Mouse (Mus musculus): Measurements from ENCODE around the gene Wdr62. TPM values are rescaled to one million over a fixed set of nuclear protein-coding genes. Genes with fewer than 3 reads are reported as not detected.
A peak's percentile ranks its signal among the peaks of the same experiment; 100 is the strongest.

Wdr62 gene
- polyA plus RNA-seq, 1 experiment, result 12.8 TPM

DNA sequence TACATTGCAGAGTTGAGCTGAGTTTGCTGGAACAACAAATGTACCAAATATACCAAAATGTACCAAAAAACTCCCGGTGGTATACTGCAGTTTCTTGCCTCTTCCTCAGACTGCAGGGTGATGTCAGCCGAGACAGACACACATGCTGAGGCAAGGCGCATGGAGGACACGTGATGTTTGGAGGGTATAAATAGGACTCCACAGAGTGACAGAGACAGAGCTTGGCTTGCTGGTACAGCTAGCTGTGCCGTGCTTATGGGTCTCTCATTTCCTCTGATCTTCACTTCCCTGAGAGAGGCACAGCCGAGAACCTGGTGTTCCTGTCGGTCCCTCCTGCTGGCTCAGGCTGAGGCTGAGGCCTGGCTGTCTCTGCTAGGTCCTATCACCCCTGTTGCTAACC is 2.5 kb upstream of the Wdr62 start:
- TF ChIP-seq CTCF (IDR thresholded peaks at IDR 0.05; ENCODE audit: control insufficient read depth, insufficient read depth, insufficient read length), result no peak
- no peak for TF ChIP-seq MAX (IDR thresholded peaks at IDR 0.05)
- TF ChIP-seq FOSL1 (IDR thresholded peaks at IDR 0.05; ENCODE audit: insufficient read depth, low read length, poor library complexity, severe bottlenecking), result no peak
- no peak for TF ChIP-seq CEBPB (IDR thresholded peaks at IDR 0.05; ENCODE audit: low read depth)
- TF ChIP-seq MYOG (IDR thresholded peaks at IDR 0.05; ENCODE audit: control insufficient read depth, extremely low read depth, insufficient read length), result no peak
- no peak for TF ChIP-seq USF1 (IDR thresholded peaks at IDR 0.05; ENCODE audit: low read depth)
- TF ChIP-seq MYOD1 (IDR thresholded peaks at IDR 0.05; ENCODE audit: control insufficient read depth, insufficient read length, low read depth), result no peak
- Histone ChIP-seq H3ac (ENCODE audit: control insufficient read depth, insufficient read length, low read depth) (no peak overlapping the region), H3K4me3 (ENCODE audit: insufficient read depth, poor library complexity, severe bottlenecking) (no peak overlapping the region), H3K79me2 (ENCODE audit: control insufficient read depth, insufficient read depth) (peaks cover 9% of the 10 kb centered on the region), H3K79me3 (ENCODE audit: low read depth) (no peaks in the 10 kb centered on the region), H3K36me3 (ENCODE audit: control insufficient read depth, insufficient read depth) (no peaks in the 10 kb centered on the region), H3K27me3 (ENCODE audit: control insufficient read depth, insufficient read depth, insufficient read length) (peaks cover 4% of the 10 kb centered on the region)

- Histone ChIP-seq H3K27me3 (ENCODE audit: control insufficient read depth, insufficient read depth, insufficient read length) (no peaks in the 10 kb centered on the region), H3K36me3 (ENCODE audit: control insufficient read depth, insufficient read depth) (no peaks in the 10 kb centered on the region), H3K4me3 (ENCODE audit: insufficient read depth, poor library complexity, severe bottlenecking) (peak overlapping the region; percentile 49), H3K79me2 (ENCODE audit: control insufficient read depth, insufficient read depth) (peaks cover 9% of the 10 kb centered on the region), H3K79me3 (ENCODE audit: low read depth) (no peaks in the 10 kb centered on the region), H3ac (ENCODE audit: control insufficient read depth, insufficient read length, low read depth) (no peak overlapping the region)
- no peak for TF ChIP-seq CTCF (IDR thresholded peaks at IDR 0.05; ENCODE audit: control insufficient read depth, insufficient read depth, insufficient read length)
- no peak for TF ChIP-seq CEBPB (IDR thresholded peaks at IDR 0.05; ENCODE audit: low read depth)
- TF ChIP-seq MYOG (IDR thresholded peaks at IDR 0.05; ENCODE audit: control insufficient read depth, extremely low read depth, insufficient read length), result no peak
- no peak for TF ChIP-seq MYOD1 (IDR thresholded peaks at IDR 0.05; ENCODE audit: control insufficient read depth, insufficient read length, low read depth)
- no peak for TF ChIP-seq USF1 (IDR thresholded peaks at IDR 0.05; ENCODE audit: low read depth)
- no peak for TF ChIP-seq MAX (IDR thresholded peaks at IDR 0.05)
- no peak for TF ChIP-seq FOSL1 (IDR thresholded peaks at IDR 0.05; ENCODE audit: insufficient read depth, low read length, poor library complexity, severe bottlenecking)
These were observed 1.3 kb upstream of the Wdr62 start for GRCm38 (mm10) chr7:30281522-30281921.

DNA sequence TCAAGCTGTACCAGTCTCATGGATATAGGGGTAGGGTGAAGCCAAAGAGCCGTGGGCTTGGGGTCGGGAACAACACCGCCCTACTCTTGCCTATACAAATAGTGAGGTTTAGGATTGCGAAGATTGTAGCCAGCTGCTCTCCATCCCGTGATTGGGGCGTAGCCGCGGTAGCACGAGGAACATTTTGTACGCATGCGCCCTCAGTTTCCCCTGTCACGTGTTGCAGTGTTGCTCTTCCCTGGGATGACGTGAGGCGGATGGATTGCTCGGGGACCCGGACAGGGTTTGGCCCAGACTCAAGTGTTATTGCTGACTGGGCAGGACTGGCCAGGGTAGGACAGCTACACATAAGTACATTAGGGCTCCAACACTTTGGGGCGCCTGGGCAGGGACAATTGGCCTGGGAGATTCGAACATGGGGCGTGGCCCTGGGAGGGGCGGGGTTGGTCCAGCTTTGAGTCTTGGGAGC is 485 bp upstream of the Wdr62 start:
- Histone ChIP-seq H3K79me2 (ENCODE audit: control insufficient read depth, insufficient read depth) (peaks cover 9% of the 10 kb centered on the region), H3ac (ENCODE audit: control insufficient read depth, insufficient read length, low read depth) (peak overlapping the region; percentile 13), H3K79me3 (ENCODE audit: low read depth) (no peaks in the 10 kb centered on the region), H3K4me3 (ENCODE audit: insufficient read depth, poor library complexity, severe bottlenecking) (peak overlapping the region; percentile 49), H3K36me3 (ENCODE audit: control insufficient read depth, insufficient read depth) (no peaks in the 10 kb centered on the region), H3K27me3 (ENCODE audit: control insufficient read depth, insufficient read depth, insufficient read length) (no peaks in the 10 kb centered on the region)
- TF ChIP-seq USF1 (IDR thresholded peaks at IDR 0.05; ENCODE audit: low read depth) (peak; percentile 100), MYOD1 (IDR thresholded peaks at IDR 0.05; ENCODE audit: control insufficient read depth, insufficient read length, low read depth) (no peak), FOSL1 (IDR thresholded peaks at IDR 0.05; ENCODE audit: insufficient read depth, low read length, poor library complexity, severe bottlenecking) (no peak), CTCF (IDR thresholded peaks at IDR 0.05; ENCODE audit: control insufficient read depth, insufficient read depth, insufficient read length) (no peak), MAX (IDR thresholded peaks at IDR 0.05) (peak; percentile 82), MYOG (IDR thresholded peaks at IDR 0.05; ENCODE audit: control insufficient read depth, extremely low read depth, insufficient read length) (no peak), CEBPB (IDR thresholded peaks at IDR 0.05; ENCODE audit: low read depth) (no peak)

GRCm38 (mm10) chr7:30279536-30279935 is 683 bp downstream of the Wdr62 start:
- Histone ChIP-seq H3K27me3 (ENCODE audit: control insufficient read depth, insufficient read depth, insufficient read length) (no peaks in the 10 kb centered on the region), H3K36me3 (ENCODE audit: control insufficient read depth, insufficient read depth) (no peaks in the 10 kb centered on the region), H3K4me3 (ENCODE audit: insufficient read depth, poor library complexity, severe bottlenecking) (peak overlapping the region; percentile 49), H3K79me3 (ENCODE audit: low read depth) (no peaks in the 10 kb centered on the region), H3K79me2 (ENCODE audit: control insufficient read depth, insufficient read depth) (peaks cover 9% of the 10 kb centered on the region), H3ac (ENCODE audit: control insufficient read depth, insufficient read length, low read depth) (peak overlapping the region; percentile 53)
- no peak for TF ChIP-seq MYOG (IDR thresholded peaks at IDR 0.05; ENCODE audit: control insufficient read depth, extremely low read depth, insufficient read length)

GRCm38 (mm10) chr7:30278911-30279310 is 1.3 kb downstream of the Wdr62 start:
- peaks cover 9% of the 10 kb centered on the region for H3K79me2 ChIP-seq (ENCODE audit: control insufficient read depth, insufficient read depth)
- TF ChIP-seq MYOD1 (IDR thresholded peaks at IDR 0.05; ENCODE audit: control insufficient read depth, insufficient read length, low read depth), result no peak
- no peak for TF ChIP-seq FOSL1 (IDR thresholded peaks at IDR 0.05; ENCODE audit: insufficient read depth, low read length, poor library complexity, severe bottlenecking)
- TF ChIP-seq MYOG (IDR thresholded peaks at IDR 0.05; ENCODE audit: control insufficient read depth, extremely low read depth, insufficient read length), result no peak
- TF ChIP-seq MAX (IDR thresholded peaks at IDR 0.05), result no peak
- no peak overlapping the region for H3K4me3 ChIP-seq (ENCODE audit: insufficient read depth, poor library complexity, severe bottlenecking)
- H3K79me3 ChIP-seq (ENCODE audit: low read depth), result no peaks in the 10 kb centered on the region
- H3K36me3 ChIP-seq (ENCODE audit: control insufficient read depth, insufficient read depth), result no peaks in the 10 kb centered on the region
- H3K27me3 ChIP-seq (ENCODE audit: control insufficient read depth, insufficient read depth, insufficient read length), result no peaks in the 10 kb centered on the region
- H3ac ChIP-seq (ENCODE audit: control insufficient read depth, insufficient read length, low read depth), result no peak overlapping the region

GRCm38 (mm10) chr7:30274383-30274782 is 5.8 kb downstream of the Wdr62 start:
- H3K4me3 ChIP-seq (ENCODE audit: insufficient read depth, poor library complexity, severe bottlenecking), result no peak overlapping the region
- peaks cover 9% of the 10 kb centered on the region for H3K79me2 ChIP-seq (ENCODE audit: control insufficient read depth, insufficient read depth)
- TF ChIP-seq MAX (IDR thresholded peaks at IDR 0.05), result no peak
- no peak for TF ChIP-seq CTCF (IDR thresholded peaks at IDR 0.05; ENCODE audit: control insufficient read depth, insufficient read depth, insufficient read length)
- TF ChIP-seq MYOG (IDR thresholded peaks at IDR 0.05; ENCODE audit: control insufficient read depth, extremely low read depth, insufficient read length), result no peak
- TF ChIP-seq FOSL1 (IDR thresholded peaks at IDR 0.05; ENCODE audit: insufficient read depth, low read length, poor library complexity, severe bottlenecking), result no peak
- no peak for TF ChIP-seq USF1 (IDR thresholded peaks at IDR 0.05; ENCODE audit: low read depth)
- TF ChIP-seq MYOD1 (IDR thresholded peaks at IDR 0.05; ENCODE audit: control insufficient read depth, insufficient read length, low read depth), result no peak
- TF ChIP-seq CEBPB (IDR thresholded peaks at IDR 0.05; ENCODE audit: low read depth), result no peak
- no peaks in the 10 kb centered on the region for H3K36me3 ChIP-seq (ENCODE audit: control insufficient read depth, insufficient read depth)
- H3K79me3 ChIP-seq (ENCODE audit: low read depth), result no peaks in the 10 kb centered on the region
- no peak overlapping the region for H3ac ChIP-seq (ENCODE audit: control insufficient read depth, insufficient read length, low read depth)
- H3K27me3 ChIP-seq (ENCODE audit: control insufficient read depth, insufficient read depth, insufficient read length), result no peaks in the 10 kb centered on the region

Data from C2C12 (cell line).